Mouse (Mus musculus) NIH3T3 (cell line): Measurements from ENCODE around the gene Tyk2.
A peak's percentile ranks its signal among the peaks of the same experiment; 100 is the strongest.

ENCODE experiments used
- DNase-seq: peaks from one replicate; pipeline ENCODE4 v3.0.0-alpha.2; 2012; ENCODE audit warnings: low read depth

Gene Tyk2

DNA sequence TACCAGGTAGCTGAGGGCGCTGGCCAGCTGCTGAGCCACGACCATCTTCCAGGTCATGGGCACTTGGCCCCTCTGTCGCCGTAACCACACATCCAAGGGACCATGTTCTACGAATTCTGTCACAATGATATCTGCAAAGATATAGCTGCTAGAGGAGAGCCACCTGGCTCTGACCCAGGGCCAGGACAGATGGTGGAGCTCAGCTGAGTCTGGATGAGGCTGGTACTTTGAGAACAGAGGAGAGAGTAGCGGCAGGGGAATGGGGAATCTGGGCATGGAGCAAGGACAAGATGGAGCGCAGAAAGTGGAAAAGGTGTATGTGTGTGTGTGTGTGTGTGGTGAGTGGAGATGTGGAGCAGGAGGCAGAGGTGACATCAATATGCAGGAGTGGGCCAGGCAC is 16.9 kb downstream of the Tyk2 start:
- DNase-seq = no peak

DNA sequence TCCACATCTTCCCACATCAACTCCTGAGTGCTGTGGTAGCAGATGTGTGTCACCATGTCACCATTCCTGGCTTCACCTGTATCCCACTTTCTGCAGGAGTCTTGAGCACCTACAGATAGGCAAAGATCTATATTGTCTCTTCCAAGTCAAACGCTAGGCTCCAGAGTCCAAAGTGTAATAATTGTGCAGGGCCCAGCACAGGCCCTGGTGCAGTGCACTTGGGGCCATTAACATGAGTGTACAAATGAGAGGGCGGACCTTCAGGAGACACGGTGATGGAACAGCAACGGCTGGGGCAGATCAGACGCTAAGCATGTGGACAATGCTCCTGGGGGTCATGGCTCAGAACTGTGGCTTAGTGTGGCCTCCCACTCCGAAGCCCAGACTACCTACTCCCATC is 17.3 kb downstream of the Tyk2 start:
- DNase-seq = no peak

DNA sequence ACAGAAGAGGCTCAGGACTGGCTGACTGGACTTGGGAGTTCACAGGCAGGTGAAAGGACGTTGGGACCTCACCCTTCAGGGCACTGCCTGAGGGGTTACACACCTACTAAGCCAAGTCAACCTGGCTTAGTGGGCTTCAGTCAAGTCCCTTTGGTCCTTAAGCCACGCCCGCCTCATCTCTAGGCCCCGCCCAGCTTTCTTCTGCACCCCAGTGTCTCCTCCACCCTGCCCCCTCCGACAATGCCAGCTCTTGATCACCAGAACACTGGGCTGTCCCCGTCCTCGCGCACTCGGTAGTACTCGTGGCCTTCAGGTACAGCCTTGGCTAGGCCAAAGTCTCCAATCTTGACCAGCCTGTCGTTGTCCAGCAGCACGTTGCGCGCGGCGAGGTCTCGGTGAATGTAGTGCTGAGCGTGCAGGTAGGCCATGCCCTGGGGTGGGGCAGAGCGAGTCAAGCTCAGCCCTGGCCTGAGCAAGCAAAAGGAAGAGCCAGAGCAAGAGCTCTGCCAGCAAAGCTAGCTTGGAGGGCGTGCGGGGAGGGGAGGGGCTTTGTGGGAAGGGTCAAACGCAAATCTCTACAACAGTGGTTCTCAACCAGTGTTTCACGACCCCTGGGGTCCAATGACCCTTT is 23.3 kb downstream of the Tyk2 start:
- no peak for DNase-seq

DNA sequence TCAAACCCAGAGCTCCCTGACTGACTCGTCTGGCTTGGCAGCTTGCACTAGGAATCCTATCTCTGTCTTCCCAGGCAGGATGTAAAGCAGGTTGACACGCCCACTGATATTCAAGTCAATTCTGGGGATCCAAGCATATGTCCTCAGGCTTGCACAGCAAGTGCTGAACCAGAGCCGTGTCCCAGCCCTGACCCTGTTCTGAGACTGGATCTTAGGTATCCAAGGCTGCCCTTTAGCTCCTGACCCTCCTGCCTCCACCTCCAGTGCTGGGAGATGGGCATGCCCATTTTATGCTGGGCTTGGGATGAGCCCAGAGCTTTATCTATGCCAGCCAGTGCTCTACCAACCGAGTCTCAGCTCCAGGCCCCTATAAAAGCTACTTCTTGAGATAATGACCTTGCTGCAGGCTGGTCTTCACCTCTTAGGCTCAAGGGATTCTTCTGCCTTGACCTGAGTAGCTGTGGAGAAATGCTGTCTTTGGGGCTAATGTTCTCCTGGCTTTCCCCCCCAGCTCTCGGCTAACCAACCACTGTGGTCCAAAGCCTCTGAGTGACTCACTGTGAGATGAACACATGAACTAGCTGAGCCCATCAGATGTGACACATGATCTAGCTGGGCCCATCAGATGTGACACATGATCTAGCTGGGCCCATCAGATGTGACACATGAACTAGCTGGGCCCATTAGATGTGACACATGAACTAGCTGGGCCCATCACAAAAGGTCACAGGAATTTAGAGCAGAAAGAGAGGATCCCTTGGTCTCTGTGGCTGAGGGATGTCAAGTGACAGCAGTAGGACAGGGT is 25.1 kb downstream of the Tyk2 start:
- DNase-seq = no peak

GRCm38 (mm10) chr9:21104814-21105213 is 26.2 kb downstream of the Tyk2 start:
- DNase-seq = no peak

DNA sequence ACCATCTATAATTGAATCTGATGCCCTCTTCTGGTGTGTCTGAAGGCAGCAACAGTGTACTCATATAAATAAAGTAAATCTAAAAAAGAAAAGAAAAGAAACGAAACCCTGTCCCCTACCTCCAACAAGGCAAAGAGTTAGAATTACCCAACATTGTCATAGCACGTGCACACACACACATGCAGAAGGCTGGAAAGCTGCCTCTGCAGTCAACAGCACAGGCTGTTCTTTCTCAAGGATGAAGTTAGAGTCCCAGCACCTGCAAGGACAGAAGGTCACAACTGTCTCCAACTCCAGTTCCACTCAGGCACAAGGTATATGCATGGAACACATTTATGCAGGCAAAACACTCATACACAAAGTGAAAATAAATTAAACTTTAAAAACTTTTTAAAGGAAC is 29.0 kb downstream of the Tyk2 start:
- DNase-seq = no peak

DNA sequence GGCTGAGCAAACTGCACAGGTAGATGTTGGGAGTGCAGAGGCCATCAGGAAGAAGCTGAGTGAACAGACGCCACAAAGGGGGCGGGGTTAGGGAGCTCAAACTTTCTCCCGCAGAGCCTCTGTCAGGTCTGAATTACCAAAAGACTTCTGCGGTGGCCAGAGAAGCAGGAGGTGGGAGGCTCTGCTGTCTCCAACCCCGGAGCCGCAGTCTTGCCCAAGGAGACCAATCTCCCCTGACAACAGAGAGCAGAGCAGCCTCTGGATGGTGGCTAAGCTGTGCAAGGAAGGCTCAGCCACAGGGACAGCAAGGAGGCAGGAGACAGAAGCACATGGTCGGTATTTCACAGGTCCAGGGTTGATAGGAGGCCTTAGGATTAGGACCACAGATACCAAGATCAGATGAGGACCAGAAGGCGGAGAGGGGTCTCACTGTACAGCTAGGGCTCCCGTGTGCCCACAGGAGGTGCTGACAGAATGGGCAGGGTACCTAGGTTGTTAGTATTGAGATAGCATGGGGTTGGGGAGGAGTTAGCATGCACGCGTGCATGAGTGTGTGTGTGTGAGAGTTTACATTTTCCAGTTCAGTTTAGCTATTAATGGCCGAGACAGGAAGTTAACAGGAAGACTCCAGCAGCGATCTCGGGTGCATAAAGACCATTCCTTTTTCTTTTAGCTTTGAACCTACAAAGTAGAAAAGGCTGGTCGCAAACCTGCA is 30.4 kb downstream of the Tyk2 start:
- no peak for DNase-seq

GRCm38 (mm10) chr9:21097793-21098192 is 33.2 kb downstream of the Tyk2 start:
- peak; percentile 76 for DNase-seq

GRCm38 (mm10) chr9:21095958-21096357 is 35.1 kb downstream of the Tyk2 start:
- no peak for DNase-seq

DNA sequence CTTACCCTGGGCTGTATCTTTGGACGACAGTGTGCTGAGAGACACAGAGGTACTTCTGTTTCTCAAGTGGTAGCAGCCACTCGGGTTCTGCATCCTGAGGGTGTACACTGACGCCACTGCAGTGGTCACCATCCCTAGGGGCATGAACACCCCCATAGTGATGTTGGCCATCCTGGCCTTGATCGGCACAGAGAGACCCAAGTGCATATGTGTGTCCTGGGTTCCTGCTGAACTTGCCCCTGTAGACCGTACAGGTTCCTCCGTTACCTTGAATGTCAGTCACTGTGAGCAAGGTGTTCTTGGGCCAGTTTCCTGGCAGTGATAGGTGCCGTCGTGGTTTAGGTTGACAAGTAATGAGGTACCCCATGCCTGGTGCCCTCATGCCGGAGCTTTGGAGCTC is 37.6 kb downstream of the Tyk2 start:
- no peak for DNase-seq

DNA sequence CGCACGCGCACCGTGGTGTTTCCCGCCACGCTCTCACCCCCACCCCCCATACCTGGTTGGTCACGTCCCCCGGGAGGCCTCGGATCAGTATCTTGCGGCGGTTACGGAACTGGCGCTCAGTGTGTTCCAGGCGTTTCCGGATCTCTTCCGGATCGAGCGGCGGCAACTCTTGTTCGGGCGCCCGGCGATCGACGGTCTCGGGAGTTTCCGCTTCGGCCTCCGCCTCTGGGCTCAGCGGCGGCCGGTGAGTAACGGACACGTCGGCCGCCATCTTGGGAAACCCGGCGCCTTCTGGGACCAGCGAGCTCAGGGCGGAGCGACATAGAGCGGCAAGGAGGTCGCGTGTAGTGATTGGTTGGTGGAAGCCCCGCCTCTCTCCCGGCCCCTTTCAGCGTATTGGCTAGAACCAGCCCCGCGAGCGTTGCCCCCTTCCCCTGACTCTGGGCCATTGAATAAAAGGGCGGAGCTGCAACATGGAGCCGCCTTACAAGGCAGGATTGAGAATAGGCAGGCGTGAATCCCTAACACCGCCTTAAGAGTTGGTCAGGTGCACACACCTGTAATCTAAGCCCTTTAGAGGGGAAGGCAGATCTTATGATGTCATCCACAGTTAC is 39.2 kb downstream of the Tyk2 start, which contains the start of the genes Gm38431 and Raver1:
Gm38431 (minus strand) TSS at position 291 of the 614 bp plus-strand sequence.
Raver1 (minus strand) TSS at position 302 of the 614 bp plus-strand sequence.
- peak; percentile 97 for DNase-seq

DNA sequence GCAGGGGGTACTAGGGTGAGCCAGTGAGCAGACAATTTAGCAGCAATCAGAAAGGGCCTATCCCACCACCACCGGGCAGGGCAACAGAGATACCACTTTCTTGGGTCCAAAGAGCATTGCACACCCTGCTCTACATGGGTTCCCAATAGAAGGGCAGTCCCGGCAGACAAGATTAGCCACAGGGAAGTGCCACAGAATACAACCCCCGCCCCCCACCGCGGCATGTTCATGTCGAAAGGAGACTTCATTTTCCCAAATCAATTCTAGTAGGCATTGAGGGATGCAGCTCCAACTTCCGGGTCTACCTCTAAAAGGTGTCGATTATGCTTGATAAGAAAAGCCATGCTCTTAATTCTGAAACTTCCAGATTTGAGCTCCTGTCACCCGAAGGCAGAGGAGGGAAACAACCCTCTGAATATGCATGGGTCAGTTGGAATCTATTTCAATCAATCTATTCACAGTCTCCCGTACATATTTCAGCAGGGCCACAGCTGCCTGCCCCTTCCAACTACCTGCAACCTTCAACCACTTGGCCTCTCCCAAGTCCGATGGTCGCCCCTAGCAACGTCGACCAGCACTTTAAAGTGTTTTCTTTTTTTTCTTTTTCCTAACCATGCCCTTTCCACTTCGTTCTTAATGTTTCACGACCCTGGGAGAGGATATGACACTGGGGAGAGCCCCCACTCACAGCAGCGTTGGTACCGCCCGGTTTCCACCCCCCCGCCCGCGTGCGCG is 39.9 kb downstream of the Tyk2 start:
- no peak for DNase-seq

DNA sequence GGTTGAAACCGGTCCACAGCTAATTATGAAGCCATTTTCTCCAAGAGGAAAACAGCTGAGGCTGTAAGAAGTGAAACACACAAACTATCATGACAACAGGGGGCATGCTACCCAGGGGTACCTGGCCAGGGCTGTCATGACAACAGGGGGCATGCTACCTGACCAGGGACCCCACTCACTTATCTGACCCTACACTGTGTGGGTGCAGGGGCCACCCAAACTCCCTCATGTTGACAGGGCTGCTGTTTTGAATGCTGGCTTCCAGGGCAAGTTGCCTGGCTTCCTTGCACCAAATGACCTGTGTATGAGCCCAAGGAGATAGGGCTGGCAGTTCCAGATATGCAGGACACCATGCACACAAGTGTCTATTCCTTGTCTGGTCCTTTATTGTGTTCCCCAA is 40.5 kb downstream of the Tyk2 start:
- DNase-seq = no peak

DNA sequence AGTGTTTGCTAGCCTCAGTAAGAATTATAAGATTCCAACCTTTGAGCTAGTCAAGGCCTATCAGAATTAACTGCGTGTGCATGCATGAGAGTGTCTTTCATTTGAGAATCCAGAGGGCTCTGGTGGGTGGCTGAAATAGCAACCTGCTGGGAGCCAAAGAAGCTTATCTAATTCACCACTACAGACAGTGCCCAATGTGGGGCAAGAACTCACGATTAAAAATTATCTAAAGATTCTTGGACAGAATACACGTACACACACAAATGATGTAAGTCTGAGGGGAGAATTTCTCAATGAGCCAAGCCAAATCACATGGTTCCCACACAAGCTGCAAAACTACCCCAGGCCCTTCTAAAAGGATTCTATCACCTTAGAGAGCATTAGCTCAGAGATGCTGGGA is 47.7 kb downstream of the Tyk2 start:
- DNase-seq = no peak

DNA sequence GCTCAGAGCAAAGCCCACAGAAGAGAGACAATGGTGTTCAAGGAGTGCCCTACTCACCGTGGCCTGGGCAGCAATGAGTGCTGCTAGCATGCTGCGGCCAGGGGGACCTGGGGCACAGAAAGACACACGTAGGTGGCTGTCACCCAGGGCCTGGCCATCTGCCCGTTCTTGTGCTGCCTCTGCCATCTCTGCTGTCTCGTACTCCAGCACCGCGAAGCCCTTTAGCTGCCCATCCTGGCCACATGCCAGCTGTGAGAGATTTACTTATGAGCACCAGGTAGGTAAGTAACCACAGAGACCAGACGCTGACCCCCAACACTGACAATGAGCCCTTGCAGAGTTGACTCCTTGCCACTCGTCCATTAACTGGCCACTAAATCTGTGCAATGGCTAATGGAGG is 49.9 kb downstream of the Tyk2 start:
- DNase-seq = no peak

DNA sequence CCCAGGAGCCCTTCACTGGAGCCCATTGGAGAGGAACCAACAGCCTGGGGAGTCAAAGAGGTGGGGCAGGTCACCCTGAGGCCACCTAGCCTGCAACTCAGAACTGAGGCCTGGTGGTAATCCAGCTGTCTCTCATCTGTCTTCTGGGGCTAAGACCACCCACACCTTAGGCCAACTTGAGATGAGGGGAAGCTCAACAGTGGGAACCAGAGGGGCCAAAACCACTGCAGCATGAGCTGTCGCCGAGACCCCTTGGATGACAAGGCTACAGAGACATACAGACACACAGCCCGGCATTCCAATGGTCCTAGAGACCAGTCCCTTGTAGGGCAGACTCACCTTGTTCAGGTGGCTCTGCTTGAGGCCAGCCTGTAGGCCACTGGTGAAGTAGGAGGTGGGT is 55.4 kb downstream of the Tyk2 start:
- DNase-seq = no peak

- DNase-seq = no peak
Observed at GRCm38 (mm10) chr9:21074173-21074572, 56.9 kb downstream of the Tyk2 start.

GRCm38 (mm10) chr9:21073044-21073840 is 57.8 kb downstream of the Tyk2 start, which contains the start of the genes Gm49373 and Fdx1l:
Gm49373 (minus strand) TSS chr9:21073096.
Fdx1l (minus strand) TSS chr9:21073614.
- peak; percentile 89 for DNase-seq

- peak; percentile 38 for DNase-seq
Observed at GRCm38 (mm10) chr9:21072641-21073040, 58.4 kb downstream of the Tyk2 start.

DNA sequence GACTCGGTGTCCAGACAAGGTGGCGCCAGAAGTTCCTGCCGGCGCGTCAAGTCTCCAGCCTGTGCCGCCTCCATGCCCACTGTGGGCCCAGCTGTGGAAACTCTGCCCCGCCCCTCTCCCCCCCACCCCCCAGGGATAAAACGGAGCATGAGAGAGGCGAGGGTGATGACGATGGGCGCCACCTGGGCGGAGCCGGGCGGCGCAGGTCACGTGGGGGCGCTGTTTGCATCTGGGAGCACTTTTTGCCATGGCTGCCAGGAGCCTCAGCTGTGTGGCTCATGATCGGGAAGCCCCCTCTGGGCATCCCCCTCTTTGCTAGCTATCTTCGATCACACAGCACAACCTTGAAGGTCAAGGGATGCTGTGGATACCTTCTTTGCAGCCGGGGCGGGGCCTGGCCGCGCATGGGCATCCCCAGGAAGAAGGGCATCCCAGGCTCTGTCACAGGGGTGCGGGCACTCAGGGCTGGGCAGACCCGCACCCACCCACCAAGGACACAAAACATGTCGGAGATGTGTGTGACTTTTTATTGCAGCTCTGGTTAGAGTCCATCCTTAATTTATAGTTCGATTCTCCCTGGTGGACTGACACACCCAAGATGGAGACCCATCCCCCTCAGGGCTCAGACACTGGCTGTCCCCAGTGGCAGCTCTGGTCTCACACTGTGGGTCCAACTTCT is 63.9 kb downstream of the Tyk2 start, which contains the start of gene Zglp1:
Zglp1 (minus strand) TSS at position 88 of the 679 bp plus-strand sequence.
- no peak for DNase-seq
